Mouse (Mus musculus): ENCODE results near the gene Tmem164. TPM values are rescaled to one million over a fixed set of nuclear protein-coding genes. Genes with fewer than 3 reads are reported as not detected.

Tmem164 gene
- polyA plus RNA-seq, 1 experiment, result 30.2 TPM

- TF ChIP-seq CTCF (IDR thresholded peaks at IDR 0.05; ENCODE audit: control insufficient read depth, insufficient read depth, low read length), result no peak
- no peak for TF ChIP-seq POLR2A (IDR thresholded peaks at IDR 0.05; ENCODE audit: borderline replicate concordance, control insufficient read depth, low read depth, low read length)
- no peak overlapping the region for H3K27ac ChIP-seq (ENCODE audit: control insufficient read depth, insufficient read depth, low read depth, low read length, poor library complexity)
- WGBS, result 85% methylated on average over 7 of the region's 7 CpGs
- H3K4me3 ChIP-seq (replicated peaks; ENCODE audit: control insufficient read depth, low read depth, low read length), result no peak overlapping the region
- no peaks in the 10 kb centered on the region for H3K4me1 ChIP-seq (ENCODE audit: control insufficient read depth, insufficient read depth, low read length)
Observed at GRCm38 (mm10) chrX:142885962-142886361, 204.8 kb downstream of the Tmem164 start.

All from bone marrow, adult 2 months (tissue).